Mouse (Mus musculus): ENCODE measurements at regions not wholly inside any gene's neighbourhood (a gene's known extent, or its start where the extent isn't known, plus 50 kb on each side); places are given as distances from the start of the nearest gene placed in this dataset.
A peak's percentile ranks its signal among the peaks of the same experiment; 100 is the strongest.

GRCm38 (mm10) chr1:119305315-119305976 is 116.6 kb downstream of the Inhbb start:
- no peak for DNase-seq

- DNase-seq, result no peak
These were observed 117.5 kb downstream of the Inhbb start for GRCm38 (mm10) chr1:119304470-119304980.

GRCm38 (mm10) chr1:119302349-119302995 is 119.6 kb downstream of the Inhbb start:
- DNase-seq, result no peak

- no peak for DNase-seq
These were observed 120.1 kb downstream of the Inhbb start for GRCm38 (mm10) chr1:119301931-119302330.

- no peak for DNase-seq
These were observed 120.8 kb downstream of the Inhbb start for GRCm38 (mm10) chr1:119301258-119301657.

GRCm38 (mm10) chr1:119299842-119300752 is 122.0 kb downstream of the Inhbb start:
- no peak for DNase-seq

GRCm38 (mm10) chr1:119298696-119299230 is 123.3 kb downstream of the Inhbb start:
- DNase-seq, result no peak

GRCm38 (mm10) chr1:119295121-119295520 is 126.9 kb downstream of the Inhbb start:
- DNase-seq, result no peak

GRCm38 (mm10) chr1:119293839-119294238 is 128.2 kb downstream of the Inhbb start:
- DNase-seq, result no peak

- no peak for DNase-seq
These were observed 129.8 kb downstream of the Inhbb start for GRCm38 (mm10) chr1:119292216-119292615.

- DNase-seq, result no peak
These were observed 131.7 kb downstream of the Inhbb start for GRCm38 (mm10) chr1:119290165-119290916.

- no peak for DNase-seq
These were observed 132.4 kb downstream of the Inhbb start for GRCm38 (mm10) chr1:119289516-119290164.

GRCm38 (mm10) chr1:119282416-119282815 is 139.6 kb downstream of the Inhbb start:
- no peak for DNase-seq

GRCm38 (mm10) chr1:119279261-119279660 is 142.8 kb downstream of the Inhbb start:
- DNase-seq, result no peak

- no peak for DNase-seq
These were observed 143.4 kb downstream of the Inhbb start for GRCm38 (mm10) chr1:119278528-119279201.

- DNase-seq, result no peak
These were observed 144.1 kb downstream of the Inhbb start for GRCm38 (mm10) chr1:119277990-119278389.

- no peak for DNase-seq
These were observed 156.0 kb downstream of the Inhbb start for GRCm38 (mm10) chr1:119266013-119266412.

GRCm38 (mm10) chr1:119265192-119265891 is 156.7 kb downstream of the Inhbb start:
- no peak for DNase-seq

- DNase-seq, result no peak
These were observed 162.6 kb downstream of the Inhbb start for GRCm38 (mm10) chr1:119259455-119259854.

GRCm38 (mm10) chr1:119256769-119257168 is 165.3 kb downstream of the Inhbb start:
- DNase-seq, result peak; percentile 61

GRCm38 (mm10) chr1:119256097-119256473 is 166.0 kb downstream of the Inhbb start:
- DNase-seq, result no peak

All from right cerebral cortex, postnatal 14 days (tissue).